Mouse (Mus musculus) heart, embryonic 12.5 days (tissue): ENCODE measurements around the gene Mrps24. TPM values are rescaled to one million over a fixed set of nuclear protein-coding genes. Genes with fewer than 3 reads are reported as not detected.

Experiments used
- ATAC-seq: fragments of 200-750 bp; cut with Nextera tagmentation; 2 replicates; pipeline ENCODE4 v1.8.0; 2017; ENCODE audit warnings: moderate TSS enrichment, moderate library complexity; ENCODE audit not compliant: insufficient number of reproducible peaks, low FRiP score
- H3K27ac ChIP-seq: fragments of 300-500 bp; sonication (generic); 2 replicates; pipeline ENCODE4 v1.5.1; 2016; ENCODE audit warnings: mild to moderate bottlenecking, moderate library complexity; ENCODE audit not compliant: poor library complexity, severe bottlenecking
- H3K27me3 ChIP-seq: fragments of 300-500 bp; sonication (generic); replicated peaks from 2 replicates; pipeline ENCODE4 v1.6.1; 2016; ENCODE audit warnings: mild to moderate bottlenecking, moderate library complexity
- H3K36me3 ChIP-seq: fragments of 300-500 bp; sonication (generic); 2 replicates; pipeline ENCODE4 v1.6.1; 2016; ENCODE audit warnings: mild to moderate bottlenecking, moderate library complexity
- H3K4me1 ChIP-seq: fragments of 300-500 bp; sonication (generic); replicated peaks from 2 replicates; pipeline ENCODE4 v1.6.1; 2016; ENCODE audit warnings: mild to moderate bottlenecking
- H3K4me2 ChIP-seq: fragments of 300-500 bp; sonication (generic); 2 replicates; pipeline ENCODE4 v1.6.1; 2016; ENCODE audit warnings: mild to moderate bottlenecking, moderate library complexity
- H3K4me3 ChIP-seq: fragments of 300-500 bp; sonication (generic); 2 replicates; pipeline ENCODE4 v1.5.1; 2016; ENCODE audit warnings: mild to moderate bottlenecking
- H3K9ac ChIP-seq: fragments of 300-500 bp; sonication (generic); 2 replicates; pipeline ENCODE4 v1.6.1; 2016; ENCODE audit warnings: mild to moderate bottlenecking, moderate library complexity
- H3K9me3 ChIP-seq: fragments of 300-500 bp; sonication (generic); replicated peaks from 2 replicates; pipeline ENCODE4 v1.6.1; 2016; ENCODE audit warnings: mild to moderate bottlenecking, moderate library complexity
- WGBS: fragments of 180-500 bp; shearing (Covaris S2); methylation state at CpG from one replicate; pipeline ENCODE4 v1.1.7; 2016; 5-methylcytosine and 5-hydroxymethylcytosine counted together
- polyA plus RNA-seq: library from polyadenylated mRNA; unstranded; fragments of >200 nt; fragmentation: Nextera tagmentation; extraction: Ambion mirVana; gene quantifications from 2 replicates; pipeline ENCODE4 v1.2.1, GENCODE M21; 2016

The Mrps24 gene
- polyA plus RNA-seq, 1 experiment from 2014 or later = 167 TPM

- no peak for ATAC-seq
- peak overlapping the region; percentile 92 for H3K4me2 ChIP-seq
- H3K9ac ChIP-seq = no peak overlapping the region
- 88% methylated on average over 9 of the region's 9 CpGs for WGBS
- H3K9me3 ChIP-seq = no peaks in the 10 kb centered on the region
- peaks cover 25% of the 10 kb centered on the region for H3K36me3 ChIP-seq
- no peaks in the 10 kb centered on the region for H3K27me3 ChIP-seq
- H3K4me3 ChIP-seq = no peak overlapping the region
- no peak overlapping the region for H3K27ac ChIP-seq
- H3K4me1 ChIP-seq = peaks cover 27% of the 10 kb centered on the region
Measured at GRCm38 (mm10) chr11:5705972-5706371, 9.5 kb downstream of the Mrps24 start.

DNA sequence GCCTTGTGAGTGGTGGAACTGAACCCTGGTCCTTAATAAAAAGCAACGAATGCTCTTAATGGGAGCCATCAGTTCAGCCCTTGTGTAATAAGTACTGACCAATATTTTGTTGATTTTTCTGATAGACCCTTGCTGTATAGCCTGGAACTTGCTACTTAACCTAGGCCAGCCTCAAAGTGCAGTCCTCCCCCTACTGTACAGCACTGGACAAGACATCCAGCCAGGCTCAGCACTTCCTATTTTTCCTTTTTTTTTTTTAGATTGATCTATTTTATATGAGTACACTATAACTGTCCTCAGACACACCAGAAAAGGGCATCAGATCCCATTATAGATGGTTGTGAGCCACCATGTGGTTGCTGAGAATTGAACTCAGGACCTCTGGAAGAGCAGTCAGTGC lies 12.1 kb downstream of the Mrps24 start:
- Histone ChIP-seq H3K36me3 (peaks cover 25% of the 10 kb centered on the region), H3K9me3 (no peaks in the 10 kb centered on the region), H3K27me3 (no peaks in the 10 kb centered on the region), H3K4me2 (no peak overlapping the region), H3K27ac (no peak overlapping the region), H3K4me1 (peaks cover 20% of the 10 kb centered on the region), H3K9ac (no peak overlapping the region), H3K4me3 (no peak overlapping the region)
- no peak for ATAC-seq
- WGBS = 92% methylated on average over 1 of the region's 1 CpGs

- Histone ChIP-seq H3K27ac (no peak overlapping the region), H3K4me1 (peaks cover 20% of the 10 kb centered on the region), H3K4me2 (no peak overlapping the region), H3K36me3 (peaks cover 25% of the 10 kb centered on the region), H3K27me3 (no peaks in the 10 kb centered on the region), H3K9ac (no peak overlapping the region), H3K9me3 (no peaks in the 10 kb centered on the region), H3K4me3 (no peak overlapping the region)
- no peak for ATAC-seq
- 86% methylated on average over 6 of the region's 6 CpGs for WGBS
Measured at GRCm38 (mm10) chr11:5702957-5703332, 12.5 kb downstream of the Mrps24 start.

DNA sequence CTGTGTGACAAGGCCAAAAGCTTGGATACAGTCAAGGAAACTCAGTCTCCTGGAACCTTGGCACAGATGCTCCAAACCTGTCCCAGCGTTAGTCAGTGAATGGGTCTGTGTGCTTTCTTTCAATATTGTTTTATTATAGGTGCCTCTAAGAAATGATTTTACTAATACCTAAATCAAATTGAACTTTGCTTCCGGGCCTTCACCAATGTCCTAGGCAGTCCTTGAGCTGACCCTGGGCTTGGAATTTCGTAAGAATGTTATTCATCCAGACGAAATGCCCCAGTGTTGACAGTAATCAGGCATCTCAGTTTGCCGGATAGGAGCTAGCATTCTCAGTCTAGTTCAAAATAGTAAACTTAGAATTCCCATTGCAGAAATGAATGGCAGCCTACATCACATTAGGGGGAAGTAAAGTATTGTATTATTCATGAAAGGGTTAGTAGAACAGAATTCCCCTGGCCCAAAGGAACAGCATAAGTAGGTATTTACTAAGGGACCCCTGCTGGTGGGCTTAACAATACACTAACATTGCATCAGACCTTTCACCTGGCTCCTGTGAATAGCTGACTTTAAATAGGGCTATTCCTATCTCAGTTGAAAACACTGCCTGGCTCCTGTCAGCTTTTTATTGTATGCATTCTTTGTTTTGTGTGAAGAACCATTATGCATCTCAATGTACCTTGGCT lies 13.1 kb downstream of the Mrps24 start:
- H3K4me1 ChIP-seq = peaks cover 20% of the 10 kb centered on the region
- no peak for ATAC-seq
- WGBS = 56% methylated on average over 5 of the region's 5 CpGs

GRCm38 (mm10) chr11:5701821-5702220 lies 13.7 kb downstream of the Mrps24 start:
- H3K4me3 ChIP-seq = no peak overlapping the region
- H3K9ac ChIP-seq = no peak overlapping the region
- no peaks in the 10 kb centered on the region for H3K9me3 ChIP-seq
- H3K4me2 ChIP-seq = no peak overlapping the region
- WGBS = 91% methylated on average over 1 of the region's 1 CpGs
- H3K36me3 ChIP-seq = peaks cover 25% of the 10 kb centered on the region
- H3K27ac ChIP-seq = no peak overlapping the region
- H3K4me1 ChIP-seq = peaks cover 19% of the 10 kb centered on the region
- no peaks in the 10 kb centered on the region for H3K27me3 ChIP-seq
- no peak for ATAC-seq

More for the DNA sequence above, 13.1 kb downstream of the Mrps24 start:
- Histone ChIP-seq H3K9me3 (no peaks in the 10 kb centered on the region), H3K4me2 (no peak overlapping the region), H3K27me3 (no peaks in the 10 kb centered on the region), H3K36me3 (peaks cover 25% of the 10 kb centered on the region), H3K9ac (no peak overlapping the region), H3K27ac (no peak overlapping the region), H3K4me3 (no peak overlapping the region)

DNA sequence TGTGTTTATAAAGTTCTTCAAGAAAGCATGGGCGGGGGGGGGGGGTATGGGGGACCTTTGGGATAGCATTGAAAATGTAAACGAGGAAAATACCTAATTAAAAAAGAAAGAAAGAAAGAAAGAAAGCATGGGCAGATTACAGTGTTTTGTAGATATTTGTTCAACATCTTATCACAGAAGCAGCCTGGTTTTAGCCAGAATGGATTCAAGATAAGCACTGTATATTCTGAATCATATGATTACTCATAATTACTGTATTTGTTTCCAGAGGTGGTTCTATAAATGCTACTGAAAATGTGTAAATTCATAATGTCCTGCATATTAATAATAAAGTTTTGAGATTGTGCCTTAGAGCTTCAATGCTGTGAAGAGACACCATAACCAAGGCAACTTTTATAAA lies 14.2 kb downstream of the Mrps24 start:
- no peak for ATAC-seq
- H3K36me3 ChIP-seq = peaks cover 25% of the 10 kb centered on the region

GRCm38 (mm10) chr11:5700808-5701207 lies 14.7 kb downstream of the Mrps24 start:
- no peak overlapping the region for H3K4me2 ChIP-seq
- peaks cover 9% of the 10 kb centered on the region for H3K4me1 ChIP-seq
- H3K4me3 ChIP-seq = no peak overlapping the region
- no peak overlapping the region for H3K27ac ChIP-seq
- WGBS = 81% methylated on average over 7 of the region's 7 CpGs
- no peak for ATAC-seq
- H3K36me3 ChIP-seq = peaks cover 25% of the 10 kb centered on the region
- no peaks in the 10 kb centered on the region for H3K9me3 ChIP-seq
- H3K9ac ChIP-seq = no peak overlapping the region
- no peaks in the 10 kb centered on the region for H3K27me3 ChIP-seq

More for the DNA sequence above, 14.2 kb downstream of the Mrps24 start:
- Histone ChIP-seq H3K4me3 (no peak overlapping the region), H3K27ac (no peak overlapping the region), H3K4me1 (peaks cover 14% of the 10 kb centered on the region), H3K9me3 (no peaks in the 10 kb centered on the region), H3K4me2 (no peak overlapping the region), H3K27me3 (no peaks in the 10 kb centered on the region), H3K9ac (no peak overlapping the region)
- WGBS = 55% methylated on average over 2 of the region's 2 CpGs

DNA sequence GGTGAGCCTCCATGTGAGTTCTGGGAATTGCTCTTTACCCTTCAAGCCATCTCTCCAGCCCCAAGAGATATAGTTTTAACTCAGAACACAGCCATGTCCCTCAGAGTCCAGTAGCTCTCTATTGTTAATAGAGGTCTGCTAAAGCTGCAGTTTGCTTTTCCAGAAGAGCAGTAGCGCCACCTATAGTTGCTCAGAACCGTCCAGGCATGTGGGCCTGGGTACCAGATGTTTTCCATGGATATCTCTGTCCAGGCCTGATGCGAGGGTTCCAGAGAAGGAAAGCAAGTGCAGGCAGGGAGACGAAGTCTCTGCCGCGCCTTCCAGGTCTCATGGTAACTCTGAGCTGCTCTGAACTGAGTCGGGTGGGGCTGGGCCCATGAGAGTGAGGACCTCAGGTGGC lies 23.7 kb downstream of the Mrps24 start:
- H3K4me1 ChIP-seq = no peaks in the 10 kb centered on the region
- ATAC-seq = no peak
- no peak overlapping the region for H3K9ac ChIP-seq
- peaks cover 7% of the 10 kb centered on the region; the same call in 1 of the 2 replicates for H3K9me3 ChIP-seq
- H3K27ac ChIP-seq = no peak overlapping the region
- H3K4me3 ChIP-seq = no peak overlapping the region
- 28% methylated on average over 7 of the region's 7 CpGs for WGBS
- no peak overlapping the region for H3K4me2 ChIP-seq
- no peaks in the 10 kb centered on the region for H3K27me3 ChIP-seq
- no peaks in the 10 kb centered on the region for H3K36me3 ChIP-seq

DNA sequence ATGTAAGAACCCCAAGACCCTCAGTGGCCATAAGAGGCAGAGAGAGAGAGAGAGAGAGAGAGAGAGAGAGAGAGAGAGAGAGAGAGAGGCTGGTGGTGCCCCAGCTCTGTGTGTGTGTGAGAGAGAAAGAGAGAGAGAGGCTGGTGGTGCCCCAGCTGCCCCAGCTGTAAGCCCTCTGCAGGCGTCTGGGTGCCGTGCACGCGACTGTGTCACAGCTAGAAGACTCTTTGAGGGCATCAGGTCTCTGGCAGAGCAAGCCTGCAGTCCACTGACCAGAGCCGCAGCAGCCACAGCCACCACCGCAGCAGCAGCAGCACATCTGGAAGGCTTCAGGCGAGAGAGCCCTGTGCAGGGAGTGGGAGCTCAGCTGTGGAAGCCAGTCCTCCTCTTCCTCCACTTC lies 31.2 kb downstream of the Mrps24 start:
- Histone ChIP-seq H3K4me3 (no peak overlapping the region), H3K27me3 (no peaks in the 10 kb centered on the region), H3K9ac (no peak overlapping the region), H3K9me3 (no peaks in the 10 kb centered on the region), H3K36me3 (no peaks in the 10 kb centered on the region), H3K27ac (no peak overlapping the region), H3K4me1 (no peaks in the 10 kb centered on the region), H3K4me2 (no peak overlapping the region)
- ATAC-seq = no peak
- 26% methylated on average over 7 of the region's 7 CpGs for WGBS

GRCm38 (mm10) chr11:5682541-5682940 lies 32.9 kb downstream of the Mrps24 start:
- H3K4me1 ChIP-seq = no peaks in the 10 kb centered on the region
- no peak overlapping the region for H3K4me2 ChIP-seq
- H3K27me3 ChIP-seq = no peaks in the 10 kb centered on the region
- WGBS = 43% methylated on average over 6 of the region's 6 CpGs
- H3K9me3 ChIP-seq = no peaks in the 10 kb centered on the region
- ATAC-seq = no peak
- no peaks in the 10 kb centered on the region for H3K36me3 ChIP-seq
- no peak overlapping the region for H3K27ac ChIP-seq
- H3K4me3 ChIP-seq = no peak overlapping the region
- H3K9ac ChIP-seq = no peak overlapping the region
